Mouse (Mus musculus): ENCODE results near the gene Hs3st4. TPM values are rescaled to one million over a fixed set of nuclear protein-coding genes. Genes with fewer than 3 reads are reported as not detected.

The Hs3st4 gene
- polyA plus RNA-seq, 1 experiment from 2014 or later: 0.18 TPM

DNA sequence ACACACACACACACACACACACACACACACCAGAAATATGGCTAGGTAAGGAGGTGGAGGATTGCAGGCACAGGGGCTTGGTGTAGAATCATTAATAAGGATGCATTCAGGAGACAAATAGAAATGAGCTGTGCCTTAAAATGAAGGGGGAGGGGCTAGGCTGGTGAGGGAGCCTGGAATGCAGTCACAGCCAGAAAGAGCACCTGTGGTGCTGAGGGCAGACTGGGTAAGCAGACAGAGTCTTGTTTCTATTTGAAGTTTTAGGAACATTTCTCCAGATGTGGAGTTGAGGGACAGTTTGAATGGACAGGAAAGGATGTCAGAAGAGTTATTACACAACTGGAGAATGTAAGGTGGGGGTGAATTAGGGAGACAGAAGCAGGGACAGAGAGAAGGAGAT lies 64.7 kb downstream of the Hs3st4 start:
- peaks cover 3% of the 10 kb centered on the region; the same call in 1 of the 2 replicates for H3K4me1 ChIP-seq (ENCODE audit: control insufficient read depth, insufficient read depth, low read length)
- H3K4me3 ChIP-seq (ENCODE audit: low read depth, low read length): no peak overlapping the region
- no peak for DNase-seq (ENCODE audit: low spot score)
- H3K9me3 ChIP-seq (ENCODE audit: control insufficient read depth, low read length): no peaks in the 10 kb centered on the region
- H3K27ac ChIP-seq (replicated peaks; ENCODE audit: low read depth, low read length): no peak overlapping the region
- H3K27me3 ChIP-seq (replicated peaks; ENCODE audit: control insufficient read depth, insufficient read depth, low read length): no peaks in the 10 kb centered on the region
- no peaks in the 10 kb centered on the region for H3K36me3 ChIP-seq (ENCODE audit: control insufficient read depth, insufficient read depth, low read length)
- no peak overlapping the region for H3K4me2 ChIP-seq (ENCODE audit: low read depth, low read length)
- no peak overlapping the region for H3K9ac ChIP-seq (ENCODE audit: low read depth, low read length)
- no peak for ATAC-seq (ENCODE audit: low read depth)

DNA sequence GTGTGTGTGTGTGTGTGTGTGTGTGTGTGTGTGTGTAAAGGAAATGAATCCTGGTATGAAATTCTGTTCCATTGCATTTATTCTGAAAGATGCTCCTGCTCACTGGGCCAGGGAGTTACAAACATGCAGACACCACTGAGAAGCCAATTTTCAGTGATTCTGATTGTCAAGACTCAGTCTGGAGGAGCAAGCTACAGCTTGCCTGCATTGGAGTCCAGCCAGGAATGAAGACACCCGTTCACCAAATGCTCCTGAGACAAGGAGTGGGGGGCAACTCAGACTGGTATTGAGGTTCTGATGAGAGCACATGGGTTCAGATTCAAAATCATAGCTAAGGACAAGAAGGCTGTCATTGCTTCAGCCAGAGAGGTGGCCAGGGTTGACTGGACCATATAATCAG lies 66.3 kb downstream of the Hs3st4 start:
- peak; percentile 13 for DNase-seq (ENCODE audit: low spot score)
- Histone ChIP-seq H3K4me2 (ENCODE audit: low read depth, low read length) (no peak overlapping the region), H3K4me3 (ENCODE audit: low read depth, low read length) (no peak overlapping the region), H3K36me3 (ENCODE audit: control insufficient read depth, insufficient read depth, low read length) (no peaks in the 10 kb centered on the region), H3K27me3 (replicated peaks; ENCODE audit: control insufficient read depth, insufficient read depth, low read length) (no peaks in the 10 kb centered on the region), H3K27ac (replicated peaks; ENCODE audit: low read depth, low read length) (no peak overlapping the region), H3K9ac (ENCODE audit: low read depth, low read length) (no peak overlapping the region), H3K4me1 (ENCODE audit: control insufficient read depth, insufficient read depth, low read length) (peaks cover 3% of the 10 kb centered on the region; the same call in 1 of the 2 replicates), H3K9me3 (ENCODE audit: control insufficient read depth, low read length) (no peaks in the 10 kb centered on the region)
- WGBS: 53% methylated on average over 1 of the region's 1 CpGs
- no peak for ATAC-seq (ENCODE audit: low read depth)

DNA sequence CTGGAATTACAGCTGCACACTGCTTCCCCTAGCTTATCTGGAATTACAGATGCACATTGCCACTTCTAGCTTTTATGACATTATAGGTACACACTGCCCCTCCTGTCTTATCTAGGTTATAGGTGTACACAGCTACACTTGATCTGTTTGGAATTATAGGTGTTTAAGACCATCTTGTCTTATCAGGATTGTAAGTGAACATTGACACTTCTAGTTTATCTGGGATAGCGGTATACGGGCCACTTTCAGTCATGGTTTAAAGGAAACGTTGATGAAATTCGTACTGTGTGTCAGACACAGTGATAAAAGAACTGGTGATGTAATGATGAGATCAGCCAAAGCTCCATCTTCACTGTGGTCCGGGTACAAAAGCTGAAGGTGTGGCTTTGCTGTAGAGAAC lies 67.8 kb downstream of the Hs3st4 start:
- 88% methylated on average over 5 of the region's 5 CpGs for WGBS
- H3K27me3 ChIP-seq (replicated peaks; ENCODE audit: control insufficient read depth, insufficient read depth, low read length): no peaks in the 10 kb centered on the region
- H3K4me1 ChIP-seq (ENCODE audit: control insufficient read depth, insufficient read depth, low read length): peaks cover 3% of the 10 kb centered on the region; the same call in 1 of the 2 replicates
- H3K4me2 ChIP-seq (ENCODE audit: low read depth, low read length): no peak overlapping the region
- ATAC-seq (ENCODE audit: low read depth) (no peak), DNase-seq (ENCODE audit: low spot score) (no peak)
- H3K4me3 ChIP-seq (ENCODE audit: low read depth, low read length): no peak overlapping the region
- H3K36me3 ChIP-seq (ENCODE audit: control insufficient read depth, insufficient read depth, low read length): no peaks in the 10 kb centered on the region
- no peaks in the 10 kb centered on the region for H3K9me3 ChIP-seq (ENCODE audit: control insufficient read depth, low read length)
- H3K9ac ChIP-seq (ENCODE audit: low read depth, low read length): no peak overlapping the region
- H3K27ac ChIP-seq (replicated peaks; ENCODE audit: low read depth, low read length): no peak overlapping the region

DNA sequence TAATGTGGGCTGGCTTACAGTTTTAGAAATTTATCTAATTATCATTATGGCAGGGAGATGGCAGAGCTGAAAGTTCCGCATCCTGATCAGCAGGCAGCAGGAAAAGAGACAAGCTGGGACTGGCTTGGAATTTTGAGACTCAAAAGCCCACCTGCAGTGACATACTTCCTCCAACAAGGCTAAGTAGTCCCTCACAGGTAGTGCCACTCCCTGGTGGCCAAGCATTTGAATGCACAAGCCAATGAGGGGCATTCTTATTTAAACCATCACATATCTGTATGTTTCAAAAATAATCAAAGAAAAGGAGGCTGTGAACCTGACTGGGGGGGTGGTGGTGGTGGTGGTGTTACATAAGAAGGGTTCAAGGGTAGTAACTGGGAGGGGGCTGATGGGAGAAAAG lies 101.1 kb downstream of the Hs3st4 start:
- no peak overlapping the region for H3K27ac ChIP-seq (replicated peaks; ENCODE audit: low read depth, low read length)
- WGBS: 75% methylated on average over 1 of the region's 1 CpGs
- no peak overlapping the region for H3K9ac ChIP-seq (ENCODE audit: low read depth, low read length)
- H3K4me2 ChIP-seq (ENCODE audit: low read depth, low read length): no peak overlapping the region
- ATAC-seq (ENCODE audit: low read depth) (no peak), DNase-seq (ENCODE audit: low spot score) (no peak)
- no peaks in the 10 kb centered on the region for H3K36me3 ChIP-seq (ENCODE audit: control insufficient read depth, insufficient read depth, low read length)
- no peaks in the 10 kb centered on the region for H3K27me3 ChIP-seq (replicated peaks; ENCODE audit: control insufficient read depth, insufficient read depth, low read length)
- H3K4me3 ChIP-seq (ENCODE audit: low read depth, low read length): no peak overlapping the region
- H3K4me1 ChIP-seq (ENCODE audit: control insufficient read depth, insufficient read depth, low read length): no peaks in the 10 kb centered on the region
- no peaks in the 10 kb centered on the region for H3K9me3 ChIP-seq (ENCODE audit: control insufficient read depth, low read length)

DNA sequence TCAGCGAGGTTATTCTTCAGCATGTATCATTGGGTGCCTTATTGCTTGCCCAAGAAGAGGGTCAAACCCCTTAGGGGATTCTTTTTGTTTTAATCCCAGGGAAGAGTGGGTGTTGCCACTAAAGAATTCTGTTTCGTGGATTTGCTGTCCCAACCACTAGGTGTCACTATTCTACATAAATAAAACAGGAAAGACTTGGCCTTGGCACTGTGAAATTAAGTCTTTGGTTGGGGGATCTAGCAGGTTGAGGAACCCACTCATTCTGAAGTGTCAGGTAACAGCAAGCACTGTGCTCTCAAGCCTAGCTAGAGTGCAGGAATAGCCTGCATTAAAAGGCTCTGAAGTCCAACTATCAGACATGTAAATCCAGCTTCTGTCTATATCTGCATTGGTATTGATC lies 146.3 kb downstream of the Hs3st4 start:
- DNase-seq (ENCODE audit: low spot score): peak; percentile 70
- 4% methylated on average over 2 of the region's 2 CpGs for WGBS

DNA sequence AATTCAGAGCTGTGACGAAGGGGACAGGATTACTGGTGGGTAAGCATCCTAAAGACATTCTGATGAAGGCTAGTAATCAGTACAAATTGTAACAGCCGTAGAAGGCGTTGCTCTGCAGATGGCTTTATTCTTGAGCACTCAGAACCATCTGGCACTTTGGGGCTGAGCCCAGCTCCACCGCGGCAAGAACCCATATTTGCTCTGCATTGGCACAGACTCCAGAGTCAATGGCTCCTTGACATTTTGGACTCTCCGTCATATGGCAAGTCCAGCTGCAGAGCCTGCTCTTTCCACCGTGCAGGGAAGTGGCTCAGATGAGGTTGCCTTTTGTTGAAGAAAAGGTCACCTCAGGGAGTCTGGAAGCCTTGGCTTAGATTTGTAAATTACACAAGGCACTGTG lies 148.6 kb downstream of the Hs3st4 start:
- Histone ChIP-seq H3K9ac (ENCODE audit: low read depth, low read length) (no peak overlapping the region), H3K36me3 (ENCODE audit: control insufficient read depth, insufficient read depth, low read length) (no peaks in the 10 kb centered on the region), H3K27ac (replicated peaks; ENCODE audit: low read depth, low read length) (no peak overlapping the region), H3K4me1 (ENCODE audit: control insufficient read depth, insufficient read depth, low read length) (no peaks in the 10 kb centered on the region), H3K9me3 (ENCODE audit: control insufficient read depth, low read length) (no peaks in the 10 kb centered on the region), H3K4me2 (ENCODE audit: low read depth, low read length) (no peak overlapping the region), H3K27me3 (replicated peaks; ENCODE audit: control insufficient read depth, insufficient read depth, low read length) (no peaks in the 10 kb centered on the region), H3K4me3 (ENCODE audit: low read depth, low read length) (no peak overlapping the region)
- WGBS: 74% methylated on average over 7 of the region's 7 CpGs
- DNase-seq (ENCODE audit: low spot score): peak; percentile 9
- no peak for ATAC-seq (ENCODE audit: low read depth)

More for the DNA sequence above, 146.3 kb downstream of the Hs3st4 start:
- no peaks in the 10 kb centered on the region for H3K9me3 ChIP-seq (ENCODE audit: control insufficient read depth, low read length)
- H3K27me3 ChIP-seq (replicated peaks; ENCODE audit: control insufficient read depth, insufficient read depth, low read length): no peaks in the 10 kb centered on the region
- no peak overlapping the region for H3K4me3 ChIP-seq (ENCODE audit: low read depth, low read length)
- no peaks in the 10 kb centered on the region for H3K4me1 ChIP-seq (ENCODE audit: control insufficient read depth, insufficient read depth, low read length)
- no peak for ATAC-seq (ENCODE audit: low read depth)
- no peak overlapping the region for H3K27ac ChIP-seq (replicated peaks; ENCODE audit: low read depth, low read length)
- H3K36me3 ChIP-seq (ENCODE audit: control insufficient read depth, insufficient read depth, low read length): no peaks in the 10 kb centered on the region
- no peak overlapping the region for H3K9ac ChIP-seq (ENCODE audit: low read depth, low read length)
- no peak overlapping the region for H3K4me2 ChIP-seq (ENCODE audit: low read depth, low read length)

DNA sequence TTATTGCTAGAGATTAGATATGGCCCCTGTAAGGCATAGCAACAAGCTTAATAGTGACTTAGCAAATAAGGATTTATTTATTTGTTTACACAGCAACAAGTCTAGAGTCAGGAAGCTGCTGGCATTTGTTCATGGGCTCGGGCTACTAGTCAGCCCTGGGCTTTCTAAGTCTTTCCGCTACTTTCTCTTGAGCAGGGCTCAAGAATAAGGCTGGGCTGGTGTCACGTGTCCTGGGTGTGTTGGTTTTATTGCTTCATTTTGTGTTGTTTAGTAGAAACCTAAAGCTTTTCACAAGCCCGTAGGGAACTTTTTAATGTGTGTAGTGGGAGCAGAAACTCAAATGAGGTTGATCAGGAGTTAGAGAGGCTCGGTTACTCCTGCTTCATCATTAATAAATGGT lies 153.5 kb downstream of the Hs3st4 start:
- 74% methylated on average over 5 of the region's 5 CpGs for WGBS
- DNase-seq (ENCODE audit: low spot score) (no peak), ATAC-seq (ENCODE audit: low read depth) (no peak)

DNA sequence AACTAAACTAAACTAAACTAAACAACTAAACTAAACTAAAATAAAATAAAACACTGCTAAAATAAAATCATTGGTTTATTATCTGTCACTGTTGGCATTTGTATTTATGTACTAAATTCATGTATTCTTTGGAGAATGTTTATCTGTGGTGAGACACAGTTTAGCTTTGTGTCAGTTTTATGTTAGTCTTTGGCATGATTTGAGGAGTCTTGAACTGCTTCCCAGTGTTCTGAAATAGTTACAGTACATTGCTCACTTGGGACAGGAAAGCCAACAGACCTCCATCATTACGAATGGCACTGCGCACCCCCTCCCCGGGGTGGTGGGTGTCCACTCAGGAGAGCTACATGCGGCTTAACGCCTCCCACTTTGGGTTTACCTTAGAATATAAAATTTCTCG lies 158.6 kb downstream of the Hs3st4 start:
- ATAC-seq (ENCODE audit: low read depth) (no peak), DNase-seq (ENCODE audit: low spot score) (no peak)
- Histone ChIP-seq H3K4me3 (ENCODE audit: low read depth, low read length) (no peak overlapping the region), H3K27me3 (replicated peaks; ENCODE audit: control insufficient read depth, insufficient read depth, low read length) (no peaks in the 10 kb centered on the region), H3K27ac (replicated peaks; ENCODE audit: low read depth, low read length) (no peak overlapping the region), H3K4me1 (ENCODE audit: control insufficient read depth, insufficient read depth, low read length) (no peaks in the 10 kb centered on the region), H3K9ac (ENCODE audit: low read depth, low read length) (no peak overlapping the region), H3K36me3 (ENCODE audit: control insufficient read depth, insufficient read depth, low read length) (no peaks in the 10 kb centered on the region), H3K4me2 (ENCODE audit: low read depth, low read length) (no peak overlapping the region), H3K9me3 (ENCODE audit: control insufficient read depth, low read length) (no peaks in the 10 kb centered on the region)
- 93% methylated on average over 6 of the region's 6 CpGs for WGBS

More for the DNA sequence above, 153.5 kb downstream of the Hs3st4 start:
- H3K4me1 ChIP-seq (ENCODE audit: control insufficient read depth, insufficient read depth, low read length): no peaks in the 10 kb centered on the region
- H3K4me2 ChIP-seq (ENCODE audit: low read depth, low read length): no peak overlapping the region
- H3K27ac ChIP-seq (replicated peaks; ENCODE audit: low read depth, low read length): no peak overlapping the region
- no peaks in the 10 kb centered on the region for H3K9me3 ChIP-seq (ENCODE audit: control insufficient read depth, low read length)
- no peak overlapping the region for H3K4me3 ChIP-seq (ENCODE audit: low read depth, low read length)
- H3K36me3 ChIP-seq (ENCODE audit: control insufficient read depth, insufficient read depth, low read length): no peaks in the 10 kb centered on the region
- no peaks in the 10 kb centered on the region for H3K27me3 ChIP-seq (replicated peaks; ENCODE audit: control insufficient read depth, insufficient read depth, low read length)
- H3K9ac ChIP-seq (ENCODE audit: low read depth, low read length): no peak overlapping the region

DNA sequence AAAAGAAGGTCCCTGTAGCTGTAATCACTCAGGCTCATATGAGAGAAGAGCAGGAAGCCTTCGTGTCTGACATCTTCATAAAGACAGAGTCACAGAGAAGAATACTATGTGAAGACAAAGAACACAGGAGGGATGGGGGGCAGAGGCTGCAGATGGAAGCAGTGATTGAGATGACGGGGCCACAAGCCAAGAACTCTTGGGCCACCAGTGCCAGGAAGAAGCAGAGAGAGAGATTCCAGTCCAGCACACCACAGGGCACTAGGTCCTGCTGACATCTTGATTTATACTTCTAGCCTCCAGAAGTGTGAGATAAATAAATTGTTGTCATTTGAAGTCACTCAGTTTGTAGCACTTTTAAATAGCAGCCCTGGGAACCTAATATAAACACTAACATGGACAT lies 168.2 kb downstream of the Hs3st4 start:
- no peaks in the 10 kb centered on the region for H3K27me3 ChIP-seq (replicated peaks; ENCODE audit: control insufficient read depth, insufficient read depth, low read length)
- H3K4me1 ChIP-seq (ENCODE audit: control insufficient read depth, insufficient read depth, low read length): no peaks in the 10 kb centered on the region
- H3K9ac ChIP-seq (ENCODE audit: low read depth, low read length): no peak overlapping the region
- DNase-seq (ENCODE audit: low spot score) (no peak), ATAC-seq (ENCODE audit: low read depth) (no peak)
- H3K9me3 ChIP-seq (ENCODE audit: control insufficient read depth, low read length): no peaks in the 10 kb centered on the region
- no peak overlapping the region for H3K27ac ChIP-seq (replicated peaks; ENCODE audit: low read depth, low read length)
- no peak overlapping the region for H3K4me2 ChIP-seq (ENCODE audit: low read depth, low read length)
- no peak overlapping the region for H3K4me3 ChIP-seq (ENCODE audit: low read depth, low read length)
- 75% methylated on average over 2 of the region's 2 CpGs for WGBS
- no peaks in the 10 kb centered on the region for H3K36me3 ChIP-seq (ENCODE audit: control insufficient read depth, insufficient read depth, low read length)

Measured in embryonic facial prominence, embryonic 14.5 days (tissue).